Mouse (Mus musculus) liver, embryonic 13.5 days (tissue): Measurements from ENCODE around the gene Atp6v1g2. TPM values are rescaled to one million over a fixed set of nuclear protein-coding genes. Genes with fewer than 3 reads are reported as not detected.
"Not testable (repeated sequence)": the region's sequence is repeated elsewhere in the genome, so short reads cannot be mapped to it uniquely, and the experiment has no call there.

ENCODE experiments used
- ATAC-seq: fragments of 200-750 bp; cut with Nextera tagmentation; 2 replicates; pipeline ENCODE4 v1.8.0; 2017; ENCODE audit warnings: low read depth, mild to moderate bottlenecking, moderate number of reproducible peaks, moderate library complexity
- DNase-seq: peaks from one replicate; pipeline ENCODE4 v3.0.0; 2022
- H3K27ac ChIP-seq: fragments of 300-500 bp; sonication (generic); 2 replicates; pipeline ENCODE4 v1.5.1; 2015; ENCODE audit warnings: moderate library complexity, mild to moderate bottlenecking, inconsistent platforms
- H3K27me3 ChIP-seq: fragments of 300-500 bp; sonication (generic); 2 replicates; pipeline ENCODE4 v1.6.1; 2015; ENCODE audit warnings: mild to moderate bottlenecking, inconsistent platforms
- H3K36me3 ChIP-seq: fragments of 300-500 bp; sonication (generic); 2 replicates; pipeline ENCODE4 v1.6.1; 2015; ENCODE audit warnings: mild to moderate bottlenecking, inconsistent platforms
- H3K4me1 ChIP-seq: fragments of 300-500 bp; sonication (generic); replicated peaks from 2 replicates; pipeline ENCODE4 v1.6.1; 2015; ENCODE audit warnings: inconsistent platforms
- H3K4me2 ChIP-seq: fragments of 300-500 bp; sonication (generic); 2 replicates; pipeline ENCODE4 v1.6.1; 2015; ENCODE audit warnings: inconsistent platforms, mild to moderate bottlenecking, moderate library complexity
- H3K4me3 ChIP-seq: fragments of 300-500 bp; sonication (generic); replicated peaks from 2 replicates; pipeline ENCODE4 v1.5.1; 2015; ENCODE audit warnings: mild to moderate bottlenecking, inconsistent platforms
- H3K9ac ChIP-seq: fragments of 300-500 bp; sonication (generic); 2 replicates; pipeline ENCODE4 v1.6.1; 2015; ENCODE audit warnings: mild to moderate bottlenecking, inconsistent platforms
- H3K9me3 ChIP-seq: fragments of 300-500 bp; sonication (generic); replicated peaks from 2 replicates; pipeline ENCODE4 v1.6.1; 2016; ENCODE audit warnings: inconsistent platforms
- WGBS: fragments of 180-500 bp; shearing (Covaris S2); methylation state at CpG from one replicate; pipeline ENCODE4 v1.1.7; 2015; ENCODE audit not compliant: insufficient replicate concordance; 5-methylcytosine and 5-hydroxymethylcytosine counted together
- polyA plus RNA-seq: library from polyadenylated mRNA; unstranded; fragments of >200 nt; fragmentation: Nextera tagmentation; extraction: Ambion mirVana; gene quantifications from 2 replicates; pipeline ENCODE4 v1.2.1, GENCODE M21; 2015

The Atp6v1g2 gene
- polyA plus RNA-seq, 1 experiment from 2014 or later: 0.76 TPM

GRCm38 (mm10) chr17:35224641-35225040 lies 8.8 kb upstream of the Atp6v1g2 start:
- Histone ChIP-seq H3K4me2 (no peak overlapping the region), H3K27ac (no peak overlapping the region), H3K36me3 (peaks cover 63% of the 10 kb centered on the region), H3K9ac (no peak overlapping the region), H3K4me3 (no peak overlapping the region), H3K9me3 (no peaks in the 10 kb centered on the region), H3K4me1 (peaks cover 31% of the 10 kb centered on the region), H3K27me3 (no peaks in the 10 kb centered on the region)
- DNase-seq (no peak), ATAC-seq (no peak)
- 80% methylated on average over 4 of the region's 4 CpGs for WGBS

- H3K4me1 ChIP-seq: peaks cover 25% of the 10 kb centered on the region
- H3K4me3 ChIP-seq: no peak overlapping the region
- H3K9ac ChIP-seq: no peak overlapping the region
- H3K27me3 ChIP-seq: no peaks in the 10 kb centered on the region
- DNase-seq (no peak), ATAC-seq (no peak)
- WGBS: 77% methylated on average over 5 of the region's 5 CpGs
- no peaks in the 10 kb centered on the region for H3K9me3 ChIP-seq
- peaks cover 62% of the 10 kb centered on the region for H3K36me3 ChIP-seq
- no peak overlapping the region for H3K4me2 ChIP-seq
- H3K27ac ChIP-seq: no peak overlapping the region
These were observed 8.0 kb upstream of the Atp6v1g2 start for GRCm38 (mm10) chr17:35225456-35225855.

GRCm38 (mm10) chr17:35226561-35227046 lies 6.9 kb upstream of the Atp6v1g2 start:
- Histone ChIP-seq H3K27me3 (no peaks in the 10 kb centered on the region), H3K4me2 (no peak overlapping the region), H3K9me3 (no peaks in the 10 kb centered on the region), H3K36me3 (peaks cover 64% of the 10 kb centered on the region), H3K4me3 (no peak overlapping the region), H3K9ac (no peak overlapping the region), H3K4me1 (peaks cover 26% of the 10 kb centered on the region), H3K27ac (no peak overlapping the region)
- no peak for ATAC-seq
- whole genome bisulfite sequencing: 65% methylated on average over 14 of the region's 14 CpGs
- no peak for DNase-seq

- DNase-seq (no peak), ATAC-seq (no peak)
- Histone ChIP-seq H3K4me1 (peaks cover 52% of the 10 kb centered on the region), H3K27ac (no peak overlapping the region), H3K9ac (no peak overlapping the region), H3K4me3 (no peak overlapping the region), H3K36me3 (peaks cover 53% of the 10 kb centered on the region), H3K27me3 (no peaks in the 10 kb centered on the region), H3K9me3 (no peaks in the 10 kb centered on the region), H3K4me2 (no peak overlapping the region)
- WGBS: 75% methylated on average over 10 of the region's 10 CpGs
These were observed 2.4 kb upstream of the Atp6v1g2 start for GRCm38 (mm10) chr17:35231022-35231421.

- Histone ChIP-seq H3K9ac (peak overlapping the region; percentile 27; the same call in 1 of the 2 replicates), H3K27ac (peak overlapping the region; percentile 94; the same call in 1 of the 2 replicates), H3K4me3 (peak overlapping the region; percentile 16; the same call in 1 of the 2 replicates), H3K4me1 (peaks cover 54% of the 10 kb centered on the region), H3K36me3 (peaks cover 47% of the 10 kb centered on the region), H3K27me3 (no peaks in the 10 kb centered on the region), H3K9me3 (no peaks in the 10 kb centered on the region), H3K4me2 (peak overlapping the region; percentile 96)
- DNase-seq (peak; percentile 66), ATAC-seq (no peak)
- 10% methylated on average over 12 of the region's 12 CpGs for WGBS
These were observed 1.4 kb upstream of the Atp6v1g2 start for GRCm38 (mm10) chr17:35232043-35232442.

GRCm38 (mm10) chr17:35232659-35233058 lies 801 bp upstream of the Atp6v1g2 start:
- no peaks in the 10 kb centered on the region for H3K27me3 ChIP-seq
- peaks cover 54% of the 10 kb centered on the region for H3K4me1 ChIP-seq
- DNase-seq: no peak
- peak overlapping the region; percentile 16; the same call in 1 of the 2 replicates for H3K4me3 ChIP-seq
- peaks cover 41% of the 10 kb centered on the region for H3K36me3 ChIP-seq
- no peak for ATAC-seq
- WGBS: 69% methylated on average over 5 of the region's 5 CpGs
- no peaks in the 10 kb centered on the region for H3K9me3 ChIP-seq
- peak overlapping the region; percentile 96 for H3K4me2 ChIP-seq
- peak overlapping the region; percentile 94 for H3K27ac ChIP-seq
- peak overlapping the region; percentile 27; the same call in 1 of the 2 replicates for H3K9ac ChIP-seq

- DNase-seq, H3K27me3 ChIP-seq, H3K9me3 ChIP-seq, ATAC-seq: not testable (repeated sequence)
- Histone ChIP-seq H3K9ac (peak overlapping the region; percentile 91), H3K4me1 (peaks cover 54% of the 10 kb centered on the region), H3K36me3 (peaks cover 27% of the 10 kb centered on the region), H3K4me3 (peak overlapping the region; percentile 78), H3K27ac (peak overlapping the region; percentile 94), H3K4me2 (peak overlapping the region; percentile 96)
- WGBS: 63% methylated on average over 7 of the region's 7 CpGs
These were observed 630 bp downstream of the Atp6v1g2 start for GRCm38 (mm10) chr17:35234090-35234489.

- Histone ChIP-seq H3K36me3 (peaks cover 19% of the 10 kb centered on the region), H3K9ac (peak overlapping the region; percentile 91), H3K27ac (peak overlapping the region; percentile 94), H3K27me3 (no peaks in the 10 kb centered on the region), H3K4me3 (peak overlapping the region; percentile 78), H3K9me3 (no peaks in the 10 kb centered on the region), H3K4me1 (peaks cover 54% of the 10 kb centered on the region), H3K4me2 (peak overlapping the region; percentile 96)
- 2% methylated on average over 31 of the region's 31 CpGs for WGBS
- DNase-seq (no peak), ATAC-seq (0 out of 2 replicates have a peak, but pooled peaks have one; percentile 18)
These were observed 1.4 kb downstream of the Atp6v1g2 start for GRCm38 (mm10) chr17:35234903-35235302.

GRCm38 (mm10) chr17:35235614-35236389 lies 2.3 kb downstream of the Atp6v1g2 start, which contains the start of gene Nfkbil1:
Nfkbil1 (minus strand) TSS chr17:35235792.
- ATAC-seq (peak; percentile 79), DNase-seq (peak; percentile 79)
- Histone ChIP-seq H3K9me3 (no peaks in the 10 kb centered on the region), H3K27ac (peak within 1 kb of the TSS; percentile 94), H3K9ac (peak within 1 kb of the TSS; percentile 91), H3K4me1 (peaks cover 63% of the 10 kb centered on the region), H3K4me3 (peak within 1 kb of the TSS; percentile 78), H3K27me3 (no peaks in the 10 kb centered on the region), H3K36me3 (peaks cover 12% of the 10 kb centered on the region), H3K4me2 (peak within 1 kb of the TSS; percentile 96)
- WGBS: under 1% methylated on average over 35 of the region's 35 CpGs

- H3K27ac ChIP-seq: peak overlapping the region; percentile 94
- peak overlapping the region; percentile 91 for H3K9ac ChIP-seq
- no peaks in the 10 kb centered on the region for H3K9me3 ChIP-seq
- peak; percentile 92 for DNase-seq
- WGBS: 2% methylated on average over 18 of the region's 18 CpGs
- H3K27me3 ChIP-seq: no peaks in the 10 kb centered on the region
- peak overlapping the region; percentile 96 for H3K4me2 ChIP-seq
- H3K4me1 ChIP-seq: peaks cover 62% of the 10 kb centered on the region
- H3K36me3 ChIP-seq: peaks cover 6% of the 10 kb centered on the region
- peak; percentile 71 for ATAC-seq
- H3K4me3 ChIP-seq: peak overlapping the region; percentile 78
These were observed 2.9 kb downstream of the Atp6v1g2 start for GRCm38 (mm10) chr17:35236390-35236746.

GRCm38 (mm10) chr17:35236996-35237395 lies 3.5 kb downstream of the Atp6v1g2 start:
- Histone ChIP-seq H3K36me3 (peaks cover 6% of the 10 kb centered on the region; the same call in 1 of the 2 replicates), H3K4me3 (no peak overlapping the region), H3K9me3 (no peaks in the 10 kb centered on the region), H3K4me2 (no peak overlapping the region), H3K27me3 (no peaks in the 10 kb centered on the region), H3K4me1 (peaks cover 56% of the 10 kb centered on the region), H3K9ac (no peak overlapping the region), H3K27ac (no peak overlapping the region)
- WGBS: 78% methylated on average over 9 of the region's 9 CpGs
- no peak for DNase-seq
- ATAC-seq: no peak
